Mouse (Mus musculus) lung, adult 2 months (tissue): ENCODE results near the gene Taf3. TPM values are rescaled to one million over a fixed set of nuclear protein-coding genes. Genes with fewer than 3 reads are reported as not detected.

Experiments used
- DNase-seq: peaks from one replicate; pipeline ENCODE4 v3.0.0; 2022
- H3K4me1 ChIP-seq: fragments of 200-500 bp; 2 replicates; pipeline ENCODE4 v1.6.1; 2011; ENCODE audit warnings: low read length; ENCODE audit not compliant: control insufficient read depth, insufficient read depth
- H3K4me3 ChIP-seq: fragments of 200-500 bp; replicated peaks from 2 replicates; pipeline ENCODE3; 2011; ENCODE audit warnings: low read depth, mild to moderate bottlenecking, control low read depth, low read length; ENCODE audit errors: extremely low read depth
- CTCF ChIP-seq: fragments of 200-500 bp; IDR thresholded peaks from 2 replicates; pipeline ENCODE4 v1.5.1; 2011; ENCODE audit warnings: mild to moderate bottlenecking, low read length, control low read depth; ENCODE audit not compliant: insufficient read depth
- POLR2A ChIP-seq: fragments of 200-500 bp; IDR thresholded peaks from 2 replicates; pipeline ENCODE4 v1.6.1; 2011; ENCODE audit warnings: low read depth, mild to moderate bottlenecking, control low read depth, low read length, borderline replicate concordance; ENCODE audit errors: extremely low read depth
- WGBS: fragments of 180-500 bp; shearing (Covaris S2); methylation state at CpG from one replicate; pipeline ENCODE4 v1.1.7; 2018; 5-methylcytosine and 5-hydroxymethylcytosine counted together
- polyA plus RNA-seq: library from polyadenylated mRNA; depleted of rRNA; stranded (reverse); fragments of >200 nt; gene quantifications from 2 replicates; pipeline ENCODE4 v1.2.3, GENCODE M21; 2012

The Taf3 gene
- polyA plus RNA-seq, 1 experiment: 5.8 TPM

DNA sequence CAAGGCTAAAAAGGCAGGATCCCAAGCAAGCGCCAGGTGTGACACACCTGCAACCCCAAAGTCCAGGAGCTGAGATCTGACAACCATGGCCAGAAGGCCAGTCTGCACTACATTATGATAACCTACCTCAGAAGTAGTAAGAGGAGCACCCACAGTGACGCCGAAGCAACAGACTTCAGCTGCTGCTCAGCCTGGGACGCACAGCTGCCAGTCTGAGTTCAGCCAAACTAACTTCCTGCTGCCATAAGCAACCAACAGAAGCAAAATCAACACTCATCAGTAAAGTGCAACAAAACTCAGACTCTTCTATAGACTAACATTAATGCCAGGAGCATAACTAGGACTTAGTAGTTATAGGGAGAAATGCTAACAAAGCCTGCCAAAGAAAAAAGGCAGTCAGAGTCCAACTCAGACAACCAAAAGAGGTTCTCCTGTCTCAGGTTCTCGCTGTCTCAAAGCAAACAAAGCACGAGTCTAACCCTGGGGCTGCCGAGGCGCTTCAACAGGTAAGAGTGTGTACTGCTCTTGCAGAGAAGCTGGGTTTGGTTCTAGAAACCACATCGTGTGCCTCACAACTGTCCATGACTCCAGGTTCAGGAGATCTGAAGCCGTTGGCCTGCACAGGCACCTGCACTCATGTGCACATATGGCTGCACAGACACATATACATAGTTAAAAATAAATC lies 33.3 kb downstream of the Taf3 start:
- no peak for TF ChIP-seq CTCF
- TF ChIP-seq POLR2A: no peak
- DNase-seq: no peak
- Histone ChIP-seq H3K4me3 (no peak overlapping the region), H3K4me1 (peaks cover 2% of the 10 kb centered on the region; the same call in 1 of the 2 replicates)
- 74% methylated on average over 10 of the region's 10 CpGs for WGBS

- H3K4me1 ChIP-seq: peaks cover 2% of the 10 kb centered on the region; the same call in 1 of the 2 replicates
- TF ChIP-seq CTCF (peak; percentile 26; the same call in 1 of the 2 replicates), POLR2A (no peak)
- WGBS: 48% methylated on average over 7 of the region's 7 CpGs
- DNase-seq: no peak
- H3K4me3 ChIP-seq: no peak overlapping the region
Observed at GRCm38 (mm10) chr2:10010263-10010909, 38.0 kb downstream of the Taf3 start.

DNA sequence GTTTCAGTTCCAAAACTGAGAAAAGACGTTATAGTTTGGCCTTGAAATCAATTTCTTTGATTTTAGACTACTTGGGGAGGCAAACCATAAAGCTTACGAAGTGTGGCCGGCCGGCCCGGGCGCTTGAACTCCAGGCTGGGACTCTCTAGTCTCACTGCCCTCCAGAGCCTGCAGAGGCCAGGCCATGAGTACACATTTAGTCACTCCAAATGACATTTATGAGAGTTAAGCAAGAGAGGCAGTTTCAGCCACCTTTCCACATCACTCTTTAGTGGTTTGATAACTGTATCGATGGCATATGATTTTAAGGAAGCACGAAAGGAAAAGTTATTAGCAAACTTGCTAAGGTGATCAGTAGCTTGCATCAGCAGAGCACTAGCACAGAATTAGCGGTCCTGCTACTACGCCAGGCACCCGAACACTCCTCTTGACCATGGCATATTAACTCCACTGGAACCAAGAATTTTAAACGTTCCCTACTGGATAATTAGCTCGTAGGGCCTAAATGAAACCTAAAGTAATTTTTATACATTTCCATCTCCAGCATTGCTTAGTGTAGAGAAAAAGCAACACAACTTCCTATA lies 38.6 kb downstream of the Taf3 start:
- WGBS: 81% methylated on average over 13 of the region's 13 CpGs

DNA sequence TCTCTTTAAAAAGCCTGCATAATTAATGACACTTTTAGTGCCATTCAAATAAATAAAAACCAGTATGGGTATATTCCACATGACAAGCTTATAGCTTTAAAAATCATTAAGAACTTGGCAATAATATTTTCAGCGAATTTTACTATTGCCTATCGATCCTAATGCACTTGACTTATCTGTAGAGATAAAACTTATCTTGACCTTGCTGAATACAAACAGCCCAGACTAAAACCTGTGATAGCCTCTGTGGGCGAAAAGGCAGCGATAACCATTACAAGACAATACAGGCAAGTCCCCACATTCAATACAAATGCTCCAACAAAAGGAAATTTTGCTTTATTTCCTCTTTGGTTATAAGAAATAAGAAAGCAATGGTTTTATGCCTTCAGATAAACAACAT lies 39.8 kb downstream of the Taf3 start:
- Histone ChIP-seq H3K4me3 (no peak overlapping the region), H3K4me1 (no peaks in the 10 kb centered on the region)
- WGBS: 83% methylated on average over 4 of the region's 4 CpGs
- TF ChIP-seq CTCF: no peak
- no peak for TF ChIP-seq POLR2A
- no peak for DNase-seq

More for the DNA sequence above, 38.6 kb downstream of the Taf3 start:
- H3K4me1 ChIP-seq: no peaks in the 10 kb centered on the region; the same call in 1 of the 2 replicates
- H3K4me3 ChIP-seq: no peak overlapping the region
- no peak for DNase-seq
- TF ChIP-seq CTCF (no peak), POLR2A (no peak)

DNA sequence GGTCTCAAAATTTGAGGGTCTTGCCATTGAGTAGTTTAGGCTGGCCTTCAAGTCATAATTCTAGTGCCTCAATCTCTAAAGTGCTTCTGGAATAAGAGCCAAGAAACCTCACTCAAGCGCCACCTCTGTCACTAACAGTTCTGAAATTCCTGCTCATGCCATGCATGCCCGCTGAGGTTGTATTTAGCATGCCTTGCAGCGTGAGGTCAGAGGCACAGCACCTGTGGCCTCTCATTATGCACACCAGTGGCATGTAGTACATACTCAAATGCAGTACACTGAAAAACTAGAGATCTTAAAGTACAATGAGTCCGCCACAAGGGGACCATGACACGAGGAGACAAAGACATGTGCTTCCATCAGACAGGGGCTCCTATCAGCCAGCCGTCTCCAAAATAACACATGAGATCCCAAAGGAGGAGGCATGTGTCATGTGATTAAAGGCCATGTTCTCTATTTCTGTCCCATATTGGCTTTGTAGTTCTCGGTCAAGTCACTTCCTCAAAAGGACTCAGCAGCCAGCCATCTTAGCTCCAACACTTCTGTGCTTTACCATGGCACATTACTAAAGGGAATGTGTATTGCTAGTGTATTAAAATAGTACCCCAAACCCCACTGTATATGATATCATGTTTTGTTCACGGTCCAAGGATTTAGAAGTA lies 43.3 kb downstream of the Taf3 start:
- DNase-seq: no peak
- TF ChIP-seq POLR2A (no peak), CTCF (no peak)
- WGBS: 80% methylated on average over 8 of the region's 8 CpGs
- H3K4me3 ChIP-seq: no peak overlapping the region
- peaks cover 7% of the 10 kb centered on the region for H3K4me1 ChIP-seq

- TF ChIP-seq POLR2A (no peak), CTCF (no peak)
- DNase-seq: no peak
- no peak overlapping the region for H3K4me3 ChIP-seq
- WGBS: 70% methylated on average over 5 of the region's 5 CpGs
- peaks cover 7% of the 10 kb centered on the region for H3K4me1 ChIP-seq
Observed at GRCm38 (mm10) chr2:10003358-10003757, 45.0 kb downstream of the Taf3 start.

GRCm38 (mm10) chr2:10001591-10001990 lies 46.8 kb downstream of the Taf3 start:
- 50% methylated on average over 2 of the region's 2 CpGs for WGBS
- H3K4me1 ChIP-seq: peaks cover 7% of the 10 kb centered on the region
- no peak for TF ChIP-seq CTCF
- no peak for TF ChIP-seq POLR2A
- DNase-seq: no peak
- H3K4me3 ChIP-seq: no peak overlapping the region

- Histone ChIP-seq H3K4me1 (peaks cover 7% of the 10 kb centered on the region), H3K4me3 (no peak overlapping the region)
- no peak for TF ChIP-seq CTCF
- no peak for TF ChIP-seq POLR2A
- 60% methylated on average over 7 of the region's 7 CpGs for WGBS
- no peak for DNase-seq
Observed at GRCm38 (mm10) chr2:9997535-9997934, 50.9 kb downstream of the Taf3 start.

DNA sequence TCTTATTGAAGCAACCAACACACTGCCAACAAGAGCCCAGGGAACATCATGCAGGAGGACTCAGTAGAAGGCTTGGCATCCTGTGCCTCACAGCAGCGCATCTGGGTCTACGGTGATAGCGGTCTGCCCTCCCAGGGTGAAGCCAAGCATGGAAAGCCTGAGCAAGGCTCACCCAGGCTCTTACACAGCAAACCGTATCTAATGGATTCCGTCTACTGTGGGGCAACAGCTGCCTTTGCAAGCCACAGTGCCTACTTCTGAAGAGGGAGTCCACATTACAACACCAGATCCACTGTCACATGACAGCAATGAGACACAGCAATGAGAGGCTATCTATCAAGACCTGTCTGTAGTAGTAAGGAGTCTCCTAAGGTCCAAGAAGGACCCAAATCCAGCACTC lies 52.3 kb downstream of the Taf3 start:
- TF ChIP-seq POLR2A (no peak), CTCF (no peak)
- DNase-seq: no peak
- H3K4me3 ChIP-seq: no peak overlapping the region
- WGBS: 94% methylated on average over 5 of the region's 5 CpGs
- peaks cover under 1% of the 10 kb centered on the region; the same call in 1 of the 2 replicates for H3K4me1 ChIP-seq
